Mouse (Mus musculus) left cerebral cortex, adult 6 months (tissue): ENCODE measurements around the gene Obsl1. TPM values are rescaled to one million over a fixed set of nuclear protein-coding genes. Genes with fewer than 3 reads are reported as not detected.

Source experiments
- long read RNA-seq, 2 experiments: library from polyadenylated mRNA; unstranded; transcript quantifications; one replicate each; pipeline ENCODE4 v2.0.0; 2019 to 2020
- polyA plus RNA-seq: library from polyadenylated mRNA; unstranded; fragments of <200 nt; fragmentation: Nextera tagmentation; gene quantifications from 2 replicates; pipeline ENCODE4 v1.2.3, GENCODE M21; 2021

Obsl1 gene
- polyA plus RNA-seq, result 5.8 and 8.1 TPM in 2 replicates
- long read RNA-seq, experiment 1, partial matches to known transcripts, result 13 of 21 reads
- long read RNA-seq, experiment 1, other reads (novel, unspliced or antisense), result 5 of 21 reads
- long read RNA-seq, experiment 2, partial matches to known transcripts, result 3 of 3 reads
- long read RNA-seq, experiment 2, other reads (novel, unspliced or antisense), result 0 of 3 reads

GRCm38 (mm10) chr1:75505956-75506831 lies at the start of gene Obsl1:
Gene Obsl1, minus strand, starts transcription at chr1:75506452.

DNA sequence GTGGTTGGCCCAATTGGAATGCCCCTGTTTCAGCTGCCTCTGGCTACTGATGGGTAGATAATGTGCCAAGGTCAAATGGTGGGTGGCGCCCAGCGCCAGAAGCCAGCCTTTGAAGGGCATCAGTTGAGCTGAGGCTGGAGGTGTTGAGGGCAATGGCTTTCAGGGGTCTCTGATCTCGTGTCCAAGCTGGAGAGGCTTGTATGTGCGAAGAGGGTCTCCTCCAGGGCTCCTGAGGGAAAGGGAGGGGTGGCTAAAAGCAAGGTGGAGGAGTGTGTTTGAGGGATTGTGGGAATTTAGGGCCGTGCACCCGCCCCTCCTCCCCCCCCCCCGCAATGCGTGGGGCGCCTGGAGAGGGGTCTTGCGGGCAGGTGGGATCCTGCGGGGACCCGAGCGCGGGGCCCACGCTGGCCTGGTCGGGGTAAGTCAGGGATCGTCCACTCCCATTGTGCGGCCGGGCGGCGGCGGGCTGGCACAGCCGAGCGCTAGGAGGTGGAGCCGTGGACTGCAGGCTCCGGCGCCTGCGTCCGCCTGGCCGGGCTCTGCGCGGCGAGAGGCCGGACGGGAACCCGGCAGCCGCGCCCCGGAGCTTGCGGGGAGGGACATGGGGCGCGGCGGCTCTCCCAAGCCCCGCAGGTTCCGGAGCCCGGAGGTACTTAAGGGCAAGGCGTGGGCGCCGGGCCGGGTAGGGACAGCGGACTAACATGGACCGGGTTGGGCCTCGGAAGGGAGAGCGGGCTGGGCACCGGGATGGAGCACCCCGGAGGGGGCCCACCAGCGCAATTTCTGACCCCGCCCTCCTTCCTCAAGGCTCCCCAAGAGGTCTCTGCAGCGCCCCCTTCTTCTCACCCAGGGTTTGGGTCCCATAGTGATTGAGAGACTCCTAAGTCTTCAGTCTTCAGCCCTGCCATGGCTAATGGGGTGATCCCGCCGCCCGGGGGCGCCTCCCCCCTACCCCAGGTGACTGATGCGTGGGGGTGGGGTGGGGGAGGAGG lies 40.0 kb upstream of the Obsl1 start, which contains the start of gene Slc4a3:
TSS of gene Slc4a3 (plus strand) at position 302 of the 992 bp plus-strand sequence.

DNA sequence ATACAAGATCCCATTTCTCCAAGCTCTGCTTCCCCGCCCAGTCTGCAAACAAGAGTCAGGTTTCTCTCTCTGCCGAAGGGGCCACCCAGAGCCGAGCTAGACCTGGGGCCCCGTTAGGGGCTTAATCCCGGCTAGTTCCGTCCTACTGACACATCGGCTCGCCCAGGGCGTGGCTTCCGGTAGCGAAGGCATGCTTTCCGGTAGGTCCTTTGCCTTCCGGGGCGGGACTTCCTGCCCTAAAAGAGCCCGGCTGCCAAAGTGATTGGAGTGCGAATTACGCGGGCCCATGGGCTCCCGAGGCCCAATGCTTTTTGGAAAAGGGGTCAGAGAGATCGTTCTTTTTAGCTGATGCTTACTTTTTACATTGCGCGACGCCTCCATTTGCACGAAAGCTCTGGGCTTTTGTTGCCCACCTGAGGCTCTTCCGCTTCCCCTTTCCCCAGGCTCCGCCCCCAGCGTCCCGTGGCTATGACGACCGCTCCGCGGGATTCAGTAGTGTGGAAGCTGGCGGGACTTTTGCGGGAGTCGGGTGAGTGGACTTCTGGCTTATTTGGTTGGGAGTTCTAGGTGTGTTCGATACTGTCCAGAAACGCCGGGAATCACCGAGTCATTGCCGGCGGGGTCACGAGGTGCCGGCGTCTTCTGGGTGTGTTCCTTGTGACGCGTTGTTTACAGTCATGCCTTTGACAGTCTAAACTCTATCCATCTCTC lies 15.2 kb upstream of the Obsl1 start, which contains the start of gene Stk11ip:
TSS of gene Stk11ip (plus strand) at position 209 of the 711 bp plus-strand sequence.

DNA sequence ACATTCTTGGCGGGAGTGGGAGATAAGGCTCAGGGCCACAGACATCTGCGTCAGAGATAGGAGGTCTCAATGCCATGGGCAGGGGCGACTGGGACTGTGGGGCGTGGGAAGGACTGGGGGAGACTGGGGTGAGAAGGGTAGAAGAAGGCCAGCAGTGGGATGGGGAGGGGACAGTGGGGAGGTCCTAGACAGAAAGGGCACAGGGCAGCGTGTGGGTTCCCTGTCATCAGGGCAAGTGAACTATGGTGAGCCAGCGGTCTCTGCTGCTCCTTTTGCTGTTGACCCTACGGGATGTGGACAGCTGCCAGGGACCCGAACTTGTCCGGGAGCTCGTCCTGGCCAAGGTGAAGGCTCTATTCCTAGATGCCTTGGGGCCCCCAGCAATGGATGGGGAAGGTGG lies 754 bp upstream of the Obsl1 start, which contains the start of gene Inha:
TSS of gene Inha (plus strand) at position 72 of the 400 bp plus-strand sequence.

DNA sequence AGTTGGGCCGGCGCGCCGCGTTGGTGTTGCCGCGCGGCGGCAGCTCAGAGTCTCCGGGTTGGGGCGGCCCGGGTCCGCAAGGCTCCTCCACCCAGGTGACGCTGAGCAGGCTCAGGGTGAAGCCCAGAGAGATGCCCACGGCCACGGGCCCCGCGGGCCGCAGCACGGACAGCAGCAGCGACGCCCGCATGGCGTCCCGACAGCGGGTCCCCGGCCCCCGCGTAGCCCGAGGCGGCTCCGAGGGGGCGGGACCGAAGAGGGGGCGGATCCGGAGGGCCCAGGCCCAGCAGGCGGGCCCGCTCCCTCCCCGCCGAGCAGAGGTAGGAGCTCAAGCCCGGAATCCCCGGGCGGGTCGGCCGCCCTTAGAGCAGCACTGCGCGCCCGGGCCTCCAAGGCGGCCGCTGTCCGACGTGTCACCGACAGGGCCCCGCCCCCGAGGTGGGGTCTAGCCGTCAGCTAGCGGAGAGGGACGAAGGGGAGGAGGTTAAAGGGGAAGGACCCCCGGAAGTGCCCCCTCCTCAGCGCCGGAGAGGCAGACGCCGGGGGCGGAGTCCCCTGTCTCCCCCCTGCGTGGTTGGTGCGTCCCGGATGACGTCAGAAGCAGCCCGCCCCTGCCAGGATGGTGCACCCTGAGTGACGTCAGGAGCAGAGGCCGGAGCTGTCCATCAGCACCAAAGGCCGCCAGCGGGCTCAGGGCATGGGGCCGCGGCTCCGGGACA lies 27.2 kb downstream of the Obsl1 start, which contains the start of the genes Chpf and Tmem198:
TSS of gene Chpf (minus strand) at position 392 of the 719 bp plus-strand sequence.
TSS of gene Tmem198 (plus strand) at position 617 of the 719 bp plus-strand sequence.

GRCm38 (mm10) chr1:75450314-75451005 lies 55.8 kb downstream of the Obsl1 start, which contains the start of gene Asic4:
Gene Asic4, plus strand, starts transcription at chr1:75450436.

DNA sequence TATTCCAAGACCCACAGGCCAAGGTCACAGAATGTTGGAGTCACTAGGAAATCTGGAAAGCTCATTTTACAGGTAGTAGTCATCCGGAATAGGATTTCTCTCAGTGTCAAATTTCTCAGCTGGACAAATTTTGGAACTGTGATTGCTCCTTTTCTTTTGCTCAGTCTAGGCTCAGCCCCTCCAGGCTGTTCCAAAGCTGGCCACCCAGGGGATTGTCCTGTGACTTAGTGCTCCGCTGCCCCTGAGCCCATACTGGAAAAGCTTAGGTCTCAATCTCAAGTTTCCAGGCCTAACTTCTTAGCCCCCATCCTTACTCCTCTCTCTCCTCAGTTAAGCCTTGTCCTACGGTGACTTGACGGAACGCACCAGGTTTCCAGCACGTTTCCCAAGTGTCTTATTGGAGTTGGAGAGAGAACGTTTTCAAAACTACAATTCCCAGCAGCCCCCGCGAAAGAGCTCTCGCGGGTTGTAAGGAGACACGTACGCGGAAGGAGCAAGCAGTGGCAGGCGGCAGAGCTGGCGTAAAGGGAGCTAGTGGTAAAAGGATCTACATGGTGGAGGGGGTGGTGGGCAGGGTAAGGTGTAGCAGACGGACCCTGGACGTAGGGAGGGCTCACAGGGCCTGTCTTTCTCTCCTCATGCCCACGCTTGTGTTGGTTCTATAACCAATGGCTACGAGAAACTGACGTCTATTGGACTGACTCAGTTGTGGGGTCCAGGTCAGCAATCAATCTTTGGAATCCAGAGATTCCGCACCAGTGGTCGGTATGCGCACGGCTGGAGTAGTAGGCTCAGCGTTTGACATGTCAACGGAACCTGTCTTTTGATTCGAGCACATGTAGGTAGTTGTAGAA lies 70.5 kb downstream of the Obsl1 start, which contains the start of gene Gmppa:
TSS of gene Gmppa (plus strand) at position 456 of the 854 bp plus-strand sequence.

Other genes starting within 250 kb of the Obsl1 start
- 113 and 159 TPM in 2 replicates for gene Ptprn, start 241.9 kb downstream of the Obsl1 start, polyA plus RNA-seq
- gene Resp18, start 228.0 kb downstream of the Obsl1 start, polyA plus RNA-seq, result 215 and 275 TPM in 2 replicates
- gene Dnpep, start 188.5 kb downstream of the Obsl1 start, polyA plus RNA-seq, result 81.6 and 92.2 TPM in 2 replicates
- gene Des, start 146.1 kb downstream of the Obsl1 start, polyA plus RNA-seq, result 1.2 and 1.5 TPM in 2 replicates
- gene Speg, start 131.2 kb downstream of the Obsl1 start, polyA plus RNA-seq, result 46.1 and 63.7 TPM in 2 replicates
- gene Gmppa, start 70.5 kb downstream of the Obsl1 start, polyA plus RNA-seq, result 27.0 and 29.7 TPM in 2 replicates
- 2.7 and 3.6 TPM in 2 replicates for gene Asic4, start 56.0 kb downstream of the Obsl1 start, polyA plus RNA-seq
- gene Chpf, start 27.1 kb downstream of the Obsl1 start, polyA plus RNA-seq, result 47.4 and 88.6 TPM in 2 replicates
- gene Tmem198, start 26.9 kb downstream of the Obsl1 start, polyA plus RNA-seq, result 52.6 and 63.4 TPM in 2 replicates
- 3.2 and 4.8 TPM in 2 replicates for gene Inha, start 625 bp upstream of the Obsl1 start, polyA plus RNA-seq
- gene Stk11ip, start 15.1 kb upstream of the Obsl1 start, polyA plus RNA-seq, result 12.6 and 13.3 TPM in 2 replicates
- gene Slc4a3, start 39.8 kb upstream of the Obsl1 start, polyA plus RNA-seq, result 29.4 and 48.5 TPM in 2 replicates